Mouse (Mus musculus): ENCODE measurements at regions not wholly inside any gene's neighbourhood (a gene's known extent, or its start where the extent isn't known, plus 50 kb on each side); places are given as distances from the start of the nearest gene placed in this dataset.

DNA sequence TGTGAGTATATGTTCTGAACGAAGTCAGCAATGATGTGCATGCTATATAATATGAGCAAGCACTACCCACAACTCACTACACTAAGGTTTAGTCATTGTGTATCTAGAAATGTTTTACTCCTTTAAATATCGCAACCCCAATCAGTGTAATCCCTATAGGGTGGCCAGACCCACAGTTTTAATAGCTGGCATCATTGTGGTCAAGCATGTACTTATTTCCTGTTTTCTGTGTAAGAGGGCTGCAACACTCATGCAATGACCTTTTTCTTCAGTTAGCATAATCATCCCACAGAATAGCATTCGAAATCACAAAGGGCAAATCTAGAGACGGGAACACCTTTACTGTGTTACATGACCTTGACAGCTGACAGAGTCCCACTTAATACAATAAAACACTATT is 333.3 kb downstream of the Insc start:
- DNase-seq (ENCODE audit: low spot score) = no peak

DNA sequence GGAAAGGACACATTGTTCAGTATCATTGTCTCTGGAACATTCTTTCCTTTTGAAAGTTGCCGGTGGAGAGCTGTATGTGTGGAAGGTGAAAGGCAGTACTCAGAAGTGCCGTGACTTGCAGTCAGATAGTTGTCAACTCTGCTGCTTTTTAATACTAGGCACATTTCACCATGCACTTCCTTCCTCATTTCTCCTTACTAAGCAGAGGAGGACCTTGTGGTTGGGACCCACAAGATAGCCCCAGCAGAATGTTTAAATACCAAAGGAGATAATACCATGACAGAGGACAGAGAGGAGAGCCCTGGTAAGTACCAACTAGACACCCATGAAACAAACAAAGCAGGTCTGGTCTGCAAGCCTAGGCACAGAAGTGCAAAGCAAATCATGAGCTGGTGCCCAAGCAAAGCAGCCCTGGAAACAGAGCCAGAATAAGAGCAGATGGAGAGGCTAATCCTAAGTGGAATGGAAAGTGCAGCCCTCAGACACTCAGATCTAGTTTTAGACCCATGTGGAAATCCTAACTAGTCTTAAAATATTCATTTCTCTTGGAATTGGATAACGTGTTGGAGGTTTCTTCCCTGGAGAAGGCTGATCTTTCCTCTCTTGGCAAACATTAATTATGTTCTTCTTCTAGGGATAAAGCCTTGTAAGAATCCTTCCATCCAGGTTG is 341.4 kb downstream of the Insc start:
- DNase-seq (ENCODE audit: low spot score) = no peak

DNA sequence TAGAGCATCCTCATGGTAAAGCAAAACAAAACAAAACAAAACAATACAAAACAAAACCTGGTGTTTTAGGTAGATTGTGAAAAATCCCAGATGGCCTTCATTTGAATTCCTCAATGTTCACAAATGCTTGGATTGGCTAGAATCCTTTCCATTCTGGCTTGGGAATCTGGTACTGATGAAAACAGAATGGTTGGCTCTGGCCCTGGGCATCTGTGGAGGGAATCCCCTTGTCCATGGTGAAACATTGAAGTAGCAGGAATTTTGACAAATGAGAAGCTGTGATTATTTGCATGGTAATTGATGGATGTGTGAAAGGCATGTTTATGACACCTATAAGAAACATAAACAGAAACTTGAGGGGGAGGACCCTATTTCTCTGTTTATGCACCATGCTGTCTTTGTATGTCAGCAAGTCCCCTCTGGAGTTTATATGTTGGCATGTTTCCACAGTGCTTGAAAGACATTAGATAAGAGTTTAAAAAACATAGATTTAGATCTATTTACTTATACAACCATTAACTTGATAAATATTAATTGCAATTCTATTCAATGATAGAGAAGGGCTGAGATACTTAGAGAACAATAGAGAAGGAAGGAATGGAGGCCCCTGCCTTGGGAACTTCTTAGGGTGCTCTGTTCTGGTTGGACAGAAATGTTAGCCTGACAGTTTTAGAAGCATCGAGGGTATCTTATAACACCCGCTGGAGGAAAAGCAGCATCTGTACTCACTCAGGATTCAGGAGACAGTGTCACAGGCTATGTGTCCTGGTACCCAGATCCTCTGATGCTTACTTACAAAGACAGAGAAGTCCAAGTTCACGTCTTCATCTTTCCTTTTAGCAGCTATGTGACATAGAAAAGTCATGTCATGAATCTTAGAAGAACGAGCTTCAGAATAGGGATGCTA is 343.3 kb downstream of the Insc start:
- DNase-seq (ENCODE audit: low spot score) = no peak

DNA sequence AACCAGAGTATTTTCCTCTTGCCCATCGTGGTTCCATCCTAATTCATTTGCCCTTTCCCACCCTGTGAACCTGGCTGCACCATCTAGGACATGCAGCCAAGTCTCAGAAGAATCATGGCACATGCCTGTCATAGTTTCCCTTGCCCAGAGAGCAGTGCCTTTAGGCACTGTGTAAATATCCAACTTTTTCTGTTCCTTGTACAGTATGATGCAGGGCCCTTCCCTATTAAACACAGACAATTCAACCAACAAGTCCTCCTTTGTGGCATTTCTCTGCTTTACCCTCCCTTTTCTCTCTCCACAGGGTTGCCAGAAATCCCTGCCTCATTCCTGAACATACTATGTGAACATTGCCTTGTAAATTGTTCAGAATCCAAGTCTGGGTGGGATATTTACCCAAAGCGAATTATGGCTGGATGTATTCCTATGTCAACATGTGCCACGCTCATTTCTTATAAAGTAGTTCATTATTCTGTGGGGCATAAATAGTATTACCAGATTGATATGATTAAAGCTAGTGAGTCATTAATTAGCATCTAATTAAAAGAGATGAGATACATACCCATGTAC is 349.1 kb downstream of the Insc start:
- DNase-seq (ENCODE audit: low spot score) = no peak

DNA sequence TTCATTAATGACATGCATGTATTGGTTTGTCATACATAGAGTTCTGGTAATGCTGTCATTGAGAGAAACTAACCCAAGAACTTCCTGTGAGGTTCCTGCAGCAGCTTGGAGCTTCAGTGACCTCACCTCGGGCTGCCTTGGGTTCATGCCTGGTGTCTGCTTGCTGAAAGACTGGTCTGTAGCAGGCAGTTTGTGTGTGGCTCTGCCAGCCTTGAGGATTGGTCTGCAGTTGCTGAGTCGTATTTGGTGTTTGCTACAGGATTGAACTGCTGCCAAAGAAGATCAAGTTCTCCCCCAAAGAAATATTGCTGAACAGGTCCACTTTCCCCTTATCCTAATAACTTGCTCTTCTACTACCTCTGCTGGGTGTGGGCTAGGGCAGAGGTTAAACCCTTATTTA is 362.5 kb downstream of the Insc start:
- no peak for DNase-seq (ENCODE audit: low spot score)

DNA sequence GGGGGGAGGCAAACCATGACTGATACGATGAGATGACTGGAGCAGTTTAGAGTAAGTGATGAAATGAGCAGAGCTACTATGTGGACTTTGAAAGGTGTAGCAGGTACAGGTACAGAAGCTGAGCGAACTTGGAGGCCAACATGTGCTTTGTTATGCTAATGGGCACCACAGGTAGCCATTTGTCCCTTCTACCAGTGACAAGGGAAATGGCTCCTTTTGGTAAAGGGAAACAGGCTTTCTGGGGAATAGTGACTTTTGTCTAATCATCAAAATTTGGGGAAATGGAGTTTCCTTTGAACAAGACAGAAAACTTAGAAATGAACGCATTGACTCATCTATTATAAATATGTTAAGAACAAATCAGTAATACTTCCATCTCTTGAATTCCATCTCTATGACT is 368.8 kb downstream of the Insc start:
- no peak for DNase-seq (ENCODE audit: low spot score)

DNA sequence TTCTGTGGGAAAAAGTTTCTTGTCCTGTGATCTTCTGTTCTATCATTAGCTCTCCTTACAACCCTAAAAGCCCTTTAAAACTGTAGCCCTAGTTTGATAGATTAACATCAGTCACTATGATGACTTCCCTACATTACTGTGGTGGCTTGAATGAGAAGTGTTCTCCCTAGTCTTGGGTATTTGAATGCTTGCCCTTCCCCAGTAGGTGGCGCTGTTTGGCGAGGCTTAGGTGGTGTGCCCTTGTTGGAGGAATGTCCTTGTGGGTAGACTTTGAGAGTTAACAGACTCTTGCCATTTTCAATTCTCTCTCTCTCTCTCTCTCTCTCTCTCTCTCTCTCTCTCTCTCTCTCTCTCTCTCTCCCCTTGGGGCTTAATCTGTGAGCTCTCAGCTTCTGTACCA is 379.8 kb downstream of the Insc start:
- DNase-seq (ENCODE audit: low spot score) = no peak

DNA sequence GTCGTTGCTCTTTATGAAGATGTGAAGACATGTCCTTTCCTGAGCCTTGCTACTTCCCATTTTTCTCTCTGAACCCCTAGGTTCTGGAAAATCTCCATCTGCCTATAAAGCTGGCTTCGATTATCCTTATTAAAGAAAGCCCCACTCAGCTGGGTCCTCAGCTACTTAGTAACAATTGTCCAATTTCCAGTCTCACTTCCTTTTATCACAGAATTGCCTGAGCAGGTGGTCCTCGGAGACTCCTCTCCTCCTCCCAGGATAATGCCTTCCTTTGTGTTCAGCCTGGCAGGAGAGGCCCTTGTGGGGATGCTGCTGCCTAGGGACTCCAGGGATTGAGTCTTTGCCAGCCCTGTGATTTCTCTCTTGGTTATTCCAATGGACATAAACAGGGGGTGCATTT is 385.5 kb downstream of the Insc start:
- DNase-seq (ENCODE audit: low spot score) = no peak

DNA sequence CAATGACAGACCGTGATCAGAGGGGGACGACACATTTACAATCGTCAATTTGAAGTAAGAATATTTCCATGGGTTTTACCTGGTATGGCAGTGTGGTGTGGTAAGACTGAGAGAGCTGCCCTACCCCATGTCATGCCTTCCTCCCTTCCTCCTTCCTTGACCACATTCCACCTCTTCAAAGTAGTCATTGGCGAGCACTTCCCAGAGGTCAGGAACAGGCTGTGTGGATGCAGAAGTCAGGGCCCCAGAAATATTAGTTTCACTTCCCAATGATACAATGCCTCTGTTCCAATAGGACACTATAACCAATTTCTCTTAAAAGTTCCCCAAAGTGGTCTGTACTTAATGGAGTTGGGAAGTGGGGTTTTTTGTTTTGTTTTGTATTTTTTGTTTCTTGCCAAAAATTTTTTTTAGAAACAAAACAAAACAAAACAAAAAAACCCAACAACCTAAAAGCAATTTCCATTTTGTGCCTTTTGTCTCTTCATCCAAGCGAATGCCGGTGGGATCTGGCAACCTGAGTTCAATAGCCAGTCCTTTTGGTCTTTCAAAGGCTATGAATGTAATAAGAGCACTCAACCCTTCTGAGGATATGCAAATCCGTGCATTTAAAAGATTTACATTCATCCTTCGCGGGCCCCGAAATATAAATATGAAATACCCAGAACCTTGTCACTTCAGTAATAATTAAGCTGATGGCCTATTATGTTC is 387.9 kb downstream of the Insc start:
- DNase-seq (ENCODE audit: low spot score) = no peak

DNA sequence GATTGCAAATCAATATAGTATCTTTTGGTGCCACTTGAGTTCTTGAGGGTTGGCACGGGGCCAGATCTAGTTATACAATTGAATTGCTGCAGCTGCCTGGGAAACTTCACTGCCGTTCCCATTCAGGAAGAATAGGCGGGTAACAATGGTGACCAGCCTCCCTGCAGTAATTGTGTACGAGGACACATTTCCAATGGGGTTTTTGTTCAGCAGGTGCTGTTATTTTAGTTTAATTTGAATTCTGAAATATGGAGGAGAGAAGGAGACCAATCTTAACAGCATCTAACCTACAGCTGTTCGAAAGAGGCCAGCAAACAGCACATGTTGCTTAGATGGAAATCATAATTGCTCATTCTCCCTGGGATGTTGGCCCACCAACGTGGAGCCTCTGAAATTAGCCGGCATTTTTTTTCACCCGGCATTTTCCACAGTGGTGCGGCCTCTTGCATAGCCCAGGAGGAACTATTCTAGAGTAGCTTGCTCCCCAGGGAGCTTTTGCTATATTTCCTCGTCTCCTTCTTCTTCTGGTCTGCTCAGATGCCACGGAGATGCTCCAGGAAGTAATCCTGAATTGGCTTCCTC is 388.6 kb downstream of the Insc start:
- no peak for DNase-seq (ENCODE audit: low spot score)

DNA sequence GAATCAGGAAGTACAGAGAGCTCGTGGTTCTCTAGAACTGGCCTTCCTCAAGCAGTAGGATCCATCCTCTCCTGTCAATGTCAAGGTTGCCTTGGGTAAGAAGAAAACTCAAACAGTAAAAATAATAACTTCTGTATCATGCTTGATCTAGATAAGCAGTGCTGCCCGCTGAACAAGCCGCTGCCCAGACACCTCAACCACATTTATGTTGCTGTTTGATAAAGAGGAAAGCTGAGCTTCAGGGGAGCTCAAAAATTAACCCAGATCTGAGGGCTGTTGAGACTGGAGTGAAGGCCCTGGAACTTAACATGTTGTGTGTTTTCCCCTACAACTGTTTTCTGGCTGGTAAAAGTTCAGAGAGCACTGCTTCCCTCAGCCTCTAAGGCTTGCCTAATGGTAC is 389.1 kb downstream of the Insc start:
- no peak for DNase-seq (ENCODE audit: low spot score)

DNA sequence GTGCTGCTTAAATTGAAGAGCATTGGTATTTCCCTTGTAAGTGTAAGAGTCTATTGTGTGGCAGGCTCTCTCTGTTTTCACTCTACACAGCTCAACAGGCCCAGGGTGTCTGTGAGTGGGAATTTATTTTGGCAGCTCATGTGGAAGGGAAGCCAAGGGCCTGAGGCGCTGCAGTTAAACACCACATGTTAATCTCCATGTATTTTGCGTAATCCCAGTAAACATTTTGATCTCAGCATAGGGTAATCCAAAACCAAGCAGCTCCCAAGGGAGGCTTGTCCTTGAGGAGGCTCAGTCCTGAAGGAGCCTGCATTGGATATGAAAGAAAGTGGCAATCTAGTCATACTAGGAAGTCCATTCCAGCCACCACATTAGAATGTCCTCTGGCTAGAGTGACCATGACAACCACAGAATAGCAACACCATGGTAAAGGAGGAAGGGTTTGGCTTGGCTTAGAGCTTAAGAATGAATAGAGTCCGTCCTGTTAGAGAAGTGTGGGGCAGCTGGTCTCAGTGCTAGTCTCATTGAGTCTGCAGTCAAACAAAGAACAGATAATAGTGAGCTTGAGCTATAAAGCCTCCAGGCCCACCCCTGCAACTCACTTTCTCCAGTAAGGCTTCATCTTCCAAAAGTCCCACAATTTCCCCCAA is 391.6 kb downstream of the Insc start:
- no peak for DNase-seq (ENCODE audit: low spot score)

DNA sequence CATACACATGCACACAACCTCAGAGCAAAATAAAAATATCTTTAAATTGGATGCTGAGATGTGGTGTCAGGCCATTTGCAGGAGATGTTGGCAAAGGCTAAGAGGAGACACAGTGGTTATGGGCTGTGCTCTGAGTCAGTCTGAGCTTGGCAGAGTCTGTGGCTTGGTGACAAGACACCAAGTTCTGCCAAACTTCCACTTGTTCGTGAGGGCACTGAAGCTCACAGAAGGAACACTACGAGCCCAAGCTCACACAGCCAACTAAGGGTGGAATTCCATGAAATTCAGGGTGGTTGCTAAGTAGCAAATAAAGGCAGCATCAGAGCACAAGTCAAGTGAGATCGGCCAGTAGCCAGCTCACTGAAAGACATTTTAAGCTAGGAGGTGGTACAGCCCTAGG is 396.8 kb downstream of the Insc start:
- no peak for DNase-seq (ENCODE audit: low spot score)

DNA sequence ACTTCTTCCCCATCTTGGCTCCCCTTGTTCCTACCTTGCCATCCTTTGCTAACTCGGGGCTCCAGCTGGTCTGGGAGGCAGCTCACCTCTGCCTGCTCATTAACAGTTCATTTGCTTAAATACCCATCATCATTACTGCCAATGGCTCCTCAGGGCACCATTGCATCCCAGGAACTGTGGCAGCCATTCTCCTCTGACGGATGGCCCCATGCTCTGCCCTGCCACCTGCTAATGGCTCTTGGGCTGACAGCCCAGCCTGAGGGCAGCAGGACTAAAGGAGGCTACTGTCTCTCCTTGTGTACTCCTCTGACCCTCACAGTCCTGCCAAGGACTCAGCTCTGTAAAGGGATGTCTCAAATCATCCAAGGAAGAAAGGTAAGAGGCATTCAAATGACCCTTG is 398.7 kb downstream of the Insc start:
- DNase-seq (ENCODE audit: low spot score) = no peak

DNA sequence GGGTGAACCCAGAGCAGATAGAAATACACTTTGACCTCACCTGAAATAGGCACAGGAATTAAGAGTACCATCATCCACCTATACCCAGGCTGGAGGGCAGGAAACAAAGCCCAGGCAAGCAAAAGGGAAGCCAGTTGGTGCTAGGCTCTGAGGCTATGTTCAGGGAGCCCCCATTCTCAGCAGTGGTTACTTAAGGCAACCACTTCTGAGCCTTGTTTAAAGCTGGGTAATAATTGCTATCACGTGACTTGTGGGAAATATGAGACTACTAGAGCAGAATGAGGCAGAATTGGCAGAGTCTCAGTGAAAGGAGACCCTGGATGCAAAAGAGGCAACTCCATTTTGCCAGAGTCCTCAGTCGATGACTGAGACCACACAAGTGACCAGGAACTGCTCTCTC is 401.5 kb downstream of the Insc start:
- DNase-seq (ENCODE audit: low spot score) = no peak

DNA sequence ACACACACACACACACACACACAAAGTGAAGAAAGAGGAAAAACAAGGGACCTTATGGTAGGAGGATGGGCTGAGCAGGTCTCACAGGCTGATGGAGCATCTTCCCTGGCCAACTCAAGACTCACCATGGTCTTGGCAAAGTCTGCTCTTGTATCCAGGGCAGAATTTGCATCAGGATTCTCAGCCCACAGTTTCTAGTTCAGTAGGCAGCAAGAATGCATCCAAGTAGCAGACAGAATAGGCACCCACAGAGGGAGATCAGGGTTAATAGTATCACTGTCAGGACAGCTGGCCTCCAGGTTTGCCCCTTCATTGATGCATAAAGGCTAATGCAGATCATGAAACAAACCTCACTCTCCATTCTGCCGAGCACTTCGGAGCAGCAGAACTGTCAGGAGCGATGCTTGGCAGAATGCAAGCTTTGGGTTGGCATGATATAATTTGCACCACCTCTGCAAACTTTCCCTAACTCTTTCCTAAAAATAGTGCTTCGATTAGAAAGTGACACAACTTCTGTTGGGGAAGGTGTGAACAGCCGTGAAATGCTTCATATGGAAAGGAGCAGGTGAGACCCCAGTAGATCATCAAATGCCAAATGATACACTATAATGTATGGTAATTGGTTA is 404.0 kb downstream of the Insc start:
- no peak for DNase-seq (ENCODE audit: low spot score)

DNA sequence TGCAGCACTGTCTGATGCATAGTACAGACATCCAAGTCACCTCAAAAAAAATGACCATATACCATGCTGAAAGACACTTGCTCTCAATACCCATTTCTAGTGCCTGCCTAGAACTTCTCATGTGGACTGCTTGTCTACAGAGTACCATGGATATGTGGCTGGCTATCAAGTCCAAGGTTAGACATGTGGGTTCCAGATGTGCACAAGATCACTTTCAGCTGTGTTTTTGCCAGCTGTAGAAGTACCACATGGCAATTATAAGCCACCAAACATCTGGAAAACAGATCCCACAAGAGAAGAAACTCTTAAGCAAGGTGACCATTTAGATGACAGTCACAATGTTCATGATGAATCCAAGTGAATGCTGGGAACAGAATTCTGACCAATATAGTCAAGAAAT is 409.8 kb downstream of the Insc start:
- DNase-seq (ENCODE audit: low spot score) = no peak

DNA sequence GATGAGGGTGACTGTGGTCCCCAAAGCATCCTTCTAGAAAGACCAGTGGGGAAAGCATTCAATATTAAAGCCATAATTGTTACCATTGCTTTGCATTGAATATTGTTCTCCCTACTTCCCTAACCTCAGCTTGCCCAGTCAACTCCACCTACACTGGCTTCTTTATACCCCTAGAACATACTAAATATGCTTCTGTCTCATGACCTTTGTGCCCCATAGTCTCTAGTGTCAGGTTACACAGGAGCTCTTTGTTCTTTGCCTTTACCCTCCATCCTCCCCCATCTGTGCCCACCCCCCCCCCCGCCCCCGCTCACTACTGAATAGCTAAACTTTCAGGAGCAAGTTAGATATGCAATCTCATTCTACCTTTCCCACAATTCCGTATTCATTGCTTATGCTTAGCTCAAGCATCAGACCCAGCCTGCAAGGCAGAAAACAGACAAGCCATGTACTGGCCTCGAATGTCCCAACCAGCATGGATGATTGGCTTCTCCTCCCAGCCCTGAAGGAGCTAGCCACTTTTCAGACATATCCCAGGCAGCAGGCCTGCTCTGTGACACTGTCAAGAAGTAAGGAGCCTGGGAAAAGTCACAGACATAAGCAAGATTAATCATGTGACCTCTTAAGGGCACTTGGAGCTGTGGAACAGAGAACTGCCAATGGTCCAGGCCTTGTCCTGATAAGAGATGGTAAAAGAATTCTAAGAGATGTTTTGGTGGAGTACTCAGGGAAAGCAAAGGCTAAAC is 410.4 kb downstream of the Insc start:
- no peak for DNase-seq (ENCODE audit: low spot score)

DNA sequence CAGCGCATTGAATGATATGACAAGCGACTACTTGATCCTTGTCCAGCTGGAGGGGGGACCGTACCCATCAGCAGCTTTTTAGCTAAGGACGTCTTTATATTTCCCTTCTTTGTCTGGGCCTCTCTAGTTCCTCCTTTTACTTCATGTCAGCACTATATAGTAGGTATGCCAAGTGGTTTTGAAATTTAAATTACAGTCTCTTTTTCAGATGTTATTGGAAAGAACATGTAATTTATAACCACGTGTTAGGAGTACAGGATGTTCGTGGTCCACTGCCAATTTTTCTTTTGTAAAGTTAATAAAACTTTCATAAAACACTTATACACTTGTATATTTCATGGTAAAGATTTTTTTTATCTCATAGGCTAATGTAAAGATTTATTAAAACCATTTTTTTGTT is 426.5 kb downstream of the Insc start:
- no peak for DNase-seq (ENCODE audit: low spot score)

DNA sequence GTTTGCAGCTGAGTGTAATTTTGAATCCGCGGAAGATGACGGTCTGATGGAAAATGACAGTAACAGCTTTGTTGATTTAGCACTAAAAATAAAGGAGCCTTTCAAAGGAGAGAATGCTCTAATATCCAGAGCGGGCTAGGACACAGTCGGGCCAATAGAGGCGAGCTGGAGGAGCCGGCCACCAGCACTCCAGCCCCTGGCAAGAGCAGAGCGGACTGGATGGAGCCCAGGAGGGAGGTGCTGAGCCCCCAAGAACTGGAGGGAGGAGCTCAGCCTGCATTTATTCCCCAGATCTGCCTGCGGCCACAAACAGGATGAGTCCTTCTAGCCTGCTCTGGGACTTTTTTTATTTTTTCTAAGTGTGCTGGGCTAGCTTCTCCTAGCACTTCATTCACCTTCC is 426.9 kb downstream of the Insc start:
- no peak for DNase-seq (ENCODE audit: low spot score)

DNA sequence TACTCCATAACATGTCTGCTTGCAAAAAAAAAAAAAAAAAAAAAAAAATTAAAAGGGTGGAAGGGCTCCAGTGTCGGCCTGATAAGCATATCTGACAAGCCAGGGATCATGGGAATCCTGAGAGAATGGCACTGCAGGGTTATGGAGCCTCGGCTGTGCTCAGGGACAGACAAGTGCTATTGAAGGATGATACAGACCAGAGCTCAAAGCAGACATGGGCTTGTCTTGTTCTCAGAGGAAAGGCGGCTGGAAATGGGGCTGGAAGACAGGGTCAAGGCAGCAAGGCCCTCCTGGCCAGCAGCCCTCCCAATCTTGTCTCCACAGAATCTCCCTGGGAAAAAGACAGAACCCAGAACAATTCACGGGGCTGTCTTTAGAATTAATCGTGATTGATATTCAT is 449.0 kb downstream of the Insc start:
- DNase-seq (ENCODE audit: low spot score) = no peak
